Mouse (Mus musculus) MN1 (cell line): ENCODE measurements around the gene Mfsd14a.
A peak's percentile ranks its signal among the peaks of the same experiment; 100 is the strongest.

ENCODE experiments used
- DNase-seq: peaks from one replicate; pipeline ENCODE4 v3.0.0-alpha.2; 2016; ENCODE audit warnings: low spot score

The Mfsd14a gene

GRCm38 (mm10) chr3:116652033-116652446 is 10.4 kb downstream of the Mfsd14a start:
- no peak for DNase-seq

GRCm38 (mm10) chr3:116650698-116651097 is 11.8 kb downstream of the Mfsd14a start:
- no peak for DNase-seq

GRCm38 (mm10) chr3:116648805-116649204 is 13.7 kb downstream of the Mfsd14a start:
- no peak for DNase-seq

GRCm38 (mm10) chr3:116646387-116646786 is 16.1 kb downstream of the Mfsd14a start:
- no peak for DNase-seq

- no peak for DNase-seq
These were observed 20.1 kb downstream of the Mfsd14a start for GRCm38 (mm10) chr3:116642373-116642772.

GRCm38 (mm10) chr3:116641811-116642371 is 20.6 kb downstream of the Mfsd14a start:
- no peak for DNase-seq

- no peak for DNase-seq
These were observed 22.5 kb downstream of the Mfsd14a start for GRCm38 (mm10) chr3:116640024-116640423.

- DNase-seq, result no peak
These were observed 23.9 kb downstream of the Mfsd14a start for GRCm38 (mm10) chr3:116638572-116638971.

GRCm38 (mm10) chr3:116637693-116638476 is 24.6 kb downstream of the Mfsd14a start:
- DNase-seq, result no peak

- no peak for DNase-seq
These were observed 26.7 kb downstream of the Mfsd14a start for GRCm38 (mm10) chr3:116635799-116636198.

GRCm38 (mm10) chr3:116634853-116635252 is 27.6 kb downstream of the Mfsd14a start:
- DNase-seq, result no peak

- DNase-seq, result no peak
These were observed 28.4 kb downstream of the Mfsd14a start for GRCm38 (mm10) chr3:116634091-116634490.

GRCm38 (mm10) chr3:116632971-116633370 is 29.5 kb downstream of the Mfsd14a start:
- DNase-seq, result no peak

GRCm38 (mm10) chr3:116631459-116631858 is 31.0 kb downstream of the Mfsd14a start:
- no peak for DNase-seq

GRCm38 (mm10) chr3:116622641-116623040 is 39.8 kb downstream of the Mfsd14a start:
- DNase-seq, result no peak

- peak; percentile 42 for DNase-seq
These were observed 41.7 kb downstream of the Mfsd14a start for GRCm38 (mm10) chr3:116620636-116621370.

- no peak for DNase-seq
These were observed 43.6 kb downstream of the Mfsd14a start for GRCm38 (mm10) chr3:116618855-116619254.

- DNase-seq, result no peak
These were observed 47.0 kb downstream of the Mfsd14a start for GRCm38 (mm10) chr3:116615318-116616068.

GRCm38 (mm10) chr3:116614295-116614892 is 48.1 kb downstream of the Mfsd14a start, which contains the start of gene Trmt13:
Gene Trmt13 (minus strand): TSS chr3:116614587.
- DNase-seq, result no peak

GRCm38 (mm10) chr3:116604570-116604969 is 57.9 kb downstream of the Mfsd14a start:
- DNase-seq, result no peak

- no peak for DNase-seq
These were observed 60.7 kb downstream of the Mfsd14a start for GRCm38 (mm10) chr3:116601781-116602180.

- DNase-seq, result no peak
These were observed 61.5 kb downstream of the Mfsd14a start for GRCm38 (mm10) chr3:116601005-116601404.
